Comparison of ENCODE assay signal across 14 mouse cellular contexts in genomic region chr17:30343701-30344473, GRCm38 (mm10).
DNase-seq lines count a peak whose midpoint lies in the region; TF ChIP-seq lines count a peak whose summit lies in the region.
"Had no signal": no experiment of that assay in that cellular context is flagged by ENCODE, and none has a peak within 500 bp of the region (broad histone marks: within the 10 kb centered on the region; RNA-seq: fewer than 3 reads in every experiment).

No protein-coding gene starts in this region.

- no peak overlapping the region for H3K4me3 ChIP-seq in myocyte
- H3K4me3 ChIP-seq: left cerebral cortex, adult 2 months; limb, embryonic 12.5 days; megakaryocyte, embryonic 14.5 days had no signal

- no peak overlapping the region for H3K4me2 ChIP-seq in myocyte (ENCODE audit: low read depth)
- H3K4me2 ChIP-seq: limb, embryonic 12.5 days had no signal

- peak; percentile 15 to 19 for DNase-seq in cerebellum, adult 18-20 months
- no peak for DNase-seq in cerebellum, adult 11-12 months
- DNase-seq in heart, adult 18-20 months = peak; percentile 26
- DNase-seq in heart, adult 9 months (ENCODE audit: low spot score in 2 of 2) = no peak
- peak; percentile 25 for DNase-seq in right cerebral cortex, postnatal 4 days
- DNase-seq in right cerebral cortex, postnatal 14 days = no peak
- DNase-seq in thymus, postnatal 36 days = no peak
- DNase-seq: adrenal gland, adult 8-10 months; forebrain, postnatal 0 days; gastrocnemius, postnatal 14 days had no signal

- no peak overlapping the region for H3ac ChIP-seq in myocyte (ENCODE audit: control insufficient read depth, insufficient read length)

- TF ChIP-seq POLR2A in myocyte (IDR thresholded peaks at IDR 0.05; ENCODE audit: insufficient read length, low read depth) = no peak

- H3K79me2 ChIP-seq in myocyte (ENCODE audit: control insufficient read depth, insufficient read depth) = no peaks in the 10 kb centered on the region

- H3K36me3 ChIP-seq in myocyte (ENCODE audit: control insufficient read depth, insufficient read depth) = no peaks in the 10 kb centered on the region
- H3K36me3 ChIP-seq: limb, embryonic 12.5 days had no signal

- no peaks in the 10 kb centered on the region for H3K27me3 ChIP-seq in myocyte (ENCODE audit: control insufficient read depth, insufficient read depth, insufficient read length)
- H3K27me3 ChIP-seq: megakaryocyte, embryonic 14.5 days had no signal

TF ChIP-seq in myocyte, 11 proteins besides CTCF, POLR2A, EP300 and RAD21:
- TF ChIP-seq SRF (IDR thresholded peaks at IDR 0.05; ENCODE audit: control insufficient read depth, insufficient read length, low read depth) (no peak), REST (IDR thresholded peaks at IDR 0.05; ENCODE audit: insufficient read depth, insufficient read length) (peak; percentile 51)

Comparison
In these comparisons a context has a peak if more than half of its experiments do, and no peak if none do; other contexts are left out.
1. DNase-seq: peak in cerebellum, adult 18-20 months (2 of 2), heart, adult 18-20 months (2 of 2) and right cerebral cortex, postnatal 4 days (single experiment); none in cerebellum, adult 11-12 months (single experiment), heart, adult 9 months (0 of 2), right cerebral cortex, postnatal 14 days (single experiment) and thymus, postnatal 36 days (0 of 2).